Mouse (Mus musculus) CD4-positive, CD25-positive, alpha-beta regulatory T cell, adult 4 months (primary cell): ENCODE data around the gene Cpt1c. TPM values are rescaled to one million over a fixed set of nuclear protein-coding genes. Genes with fewer than 3 reads are reported as not detected.

Experiments used
- ATAC-seq: one replicate; pipeline ENCODE4 v1.8.0; 2017
- polyA plus RNA-seq, 2 experiments: library from polyadenylated mRNA; unstranded; fragments of 100-300 nt; shearing (Covaris generic); gene quantifications; one replicate each; pipeline ENCODE4 v1.2.1; 2017

The Cpt1c gene
- polyA plus RNA-seq, 2 experiments from 2014 or later, result 0.36 to 0.92 TPM

- no peak for ATAC-seq
These were observed 59.3 kb downstream of the Cpt1c start for GRCm38 (mm10) chr7:44915314-44915713.

GRCm38 (mm10) chr7:44914396-44914795, 60.3 kb downstream of the Cpt1c start:
- no peak for ATAC-seq

Other genes with a start within 250 kb of the Cpt1c start
- 10 to 100 TPM; 79.6 to 97.6 TPM for gene Vrk3, start 226.4 kb downstream of the Cpt1c start, polyA plus RNA-seq
- under 1 TPM; 0.16 to 0.63 TPM for gene Zfp473, start 223.8 kb downstream of the Cpt1c start, polyA plus RNA-seq
- gene Nup62, start 158.8 kb downstream of the Cpt1c start, polyA plus RNA-seq, result 10 to 100 TPM; 27.3 to 57.8 TPM
- 1 to 10 TPM; 1.9 to 3.6 TPM for gene Il4i1, start 158.5 kb downstream of the Cpt1c start, polyA plus RNA-seq
- gene Atf5, start 158.2 kb downstream of the Cpt1c start, polyA plus RNA-seq, result under 1 TPM; 0.19 to 0.35 TPM
- 1 to 10 TPM; 1.2 to 3.1 TPM for gene Akt1s1, start 125.9 kb downstream of the Cpt1c start, polyA plus RNA-seq
- gene Tbc1d17, start 125.8 kb downstream of the Cpt1c start, polyA plus RNA-seq, result 10 to 100 TPM; 64.8 to 85.3 TPM
- 10 to 100 TPM; 45.0 to 74.3 TPM for gene Pnkp, start 117.7 kb downstream of the Cpt1c start, polyA plus RNA-seq
- gene Ptov1, start 105.1 kb downstream of the Cpt1c start, polyA plus RNA-seq, result 1 to 10 TPM; 1.1 to 3.9 TPM
- 10 to 100 TPM in 1 of 2 experiments, 1 to 10 TPM in 1; 9.1 to 10.9 TPM for gene Med25, start 82.1 kb downstream of the Cpt1c start, polyA plus RNA-seq
- 10 to 100 TPM in 1 of 2 experiments, 1 to 10 TPM in 1; 9.2 to 17.5 TPM for gene Fuz, start 78.8 kb downstream of the Cpt1c start, polyA plus RNA-seq
- gene Ap2a1, start 45.4 kb downstream of the Cpt1c start, polyA plus RNA-seq, result 1 to 10 TPM; 6.2 to 7.4 TPM
- not detected for gene Tsks, start 31.6 kb downstream of the Cpt1c start, polyA plus RNA-seq
- gene Prmt1, start 11.7 kb upstream of the Cpt1c start, polyA plus RNA-seq, result 100 to 1,000 TPM in 1 of 2 experiments, 10 to 100 TPM in 1; 39.7 to 114 TPM
- gene Irf3, start 22.8 kb upstream of the Cpt1c start, polyA plus RNA-seq, result 100 to 1,000 TPM; 117 to 147 TPM
- gene Bcl2l12, start 23.9 kb upstream of the Cpt1c start, polyA plus RNA-seq, result 10 to 100 TPM; 23.6 to 30.1 TPM
- 1 to 10 TPM; 7.0 to 9.3 TPM for gene Scaf1, start 41.5 kb upstream of the Cpt1c start, polyA plus RNA-seq
- 1 to 10 TPM; 2.0 to 3.9 TPM for gene Rras, start 43.1 kb upstream of the Cpt1c start, polyA plus RNA-seq
- gene Prr12, start 78.0 kb upstream of the Cpt1c start, polyA plus RNA-seq, result 10 to 100 TPM; 10.8 to 10.9 TPM
- 100 to 1,000 TPM; 158 to 199 TPM for gene Nosip, start 87.6 kb upstream of the Cpt1c start, polyA plus RNA-seq
- 1 to 10 TPM; 1.7 to 2.8 TPM for gene Prrg2, start 87.8 kb upstream of the Cpt1c start, polyA plus RNA-seq
- gene Rcn3, start 117.4 kb upstream of the Cpt1c start, polyA plus RNA-seq, result 10 to 100 TPM in 1 of 2 experiments, 1 to 10 TPM in 1; 7.6 to 66.3 TPM
- 1 to 10 TPM; 2.3 to 3.8 TPM for gene Fcgrt, start 129.0 kb upstream of the Cpt1c start, polyA plus RNA-seq
- gene Rps11, start 149.6 kb upstream of the Cpt1c start, polyA plus RNA-seq, result 1,000 to 10,000 TPM; 3,755 to 5,441 TPM
- 1,000 to 10,000 TPM; 5,632 to 7,602 TPM for gene Rpl13a, start 153.9 kb upstream of the Cpt1c start, polyA plus RNA-seq
- gene Gm45713, start 161.4 kb upstream of the Cpt1c start, polyA plus RNA-seq, result not detected
- gene Flt3l, start 161.6 kb upstream of the Cpt1c start, polyA plus RNA-seq, result 10 to 100 TPM; 89.0 to 91.7 TPM
- gene Pih1d1, start 179.5 kb upstream of the Cpt1c start, polyA plus RNA-seq, result 10 to 100 TPM; 40.4 to 50.6 TPM
- gene Aldh16a1, start 179.7 kb upstream of the Cpt1c start, polyA plus RNA-seq, result 10 to 100 TPM; 16.5 to 27.2 TPM
- gene Slc17a7, start 189.1 kb upstream of the Cpt1c start, polyA plus RNA-seq, result not detected
- gene Gfy, start 204.7 kb upstream of the Cpt1c start, polyA plus RNA-seq, result not detected
- gene Pth2, start 206.1 kb upstream of the Cpt1c start, polyA plus RNA-seq, result not detected
- not detected for gene Ccdc155, start 230.0 kb upstream of the Cpt1c start, polyA plus RNA-seq
- 10 to 100 TPM; 16.1 to 22.9 TPM for gene Dkkl1, start 237.3 kb upstream of the Cpt1c start, polyA plus RNA-seq
- gene Tead2, start 240.9 kb upstream of the Cpt1c start, polyA plus RNA-seq, result 1 to 10 TPM; 4.5 to 5.4 TPM